Mouse (Mus musculus) adipocyte (in vitro differentiated cells): ENCODE results near the gene Cdc25b.

Experiments
- DNase-seq: peaks from one replicate; pipeline ENCODE4 v3.0.0-alpha.2; 2016; ENCODE audit warnings: low spot score

Gene Cdc25b

DNA sequence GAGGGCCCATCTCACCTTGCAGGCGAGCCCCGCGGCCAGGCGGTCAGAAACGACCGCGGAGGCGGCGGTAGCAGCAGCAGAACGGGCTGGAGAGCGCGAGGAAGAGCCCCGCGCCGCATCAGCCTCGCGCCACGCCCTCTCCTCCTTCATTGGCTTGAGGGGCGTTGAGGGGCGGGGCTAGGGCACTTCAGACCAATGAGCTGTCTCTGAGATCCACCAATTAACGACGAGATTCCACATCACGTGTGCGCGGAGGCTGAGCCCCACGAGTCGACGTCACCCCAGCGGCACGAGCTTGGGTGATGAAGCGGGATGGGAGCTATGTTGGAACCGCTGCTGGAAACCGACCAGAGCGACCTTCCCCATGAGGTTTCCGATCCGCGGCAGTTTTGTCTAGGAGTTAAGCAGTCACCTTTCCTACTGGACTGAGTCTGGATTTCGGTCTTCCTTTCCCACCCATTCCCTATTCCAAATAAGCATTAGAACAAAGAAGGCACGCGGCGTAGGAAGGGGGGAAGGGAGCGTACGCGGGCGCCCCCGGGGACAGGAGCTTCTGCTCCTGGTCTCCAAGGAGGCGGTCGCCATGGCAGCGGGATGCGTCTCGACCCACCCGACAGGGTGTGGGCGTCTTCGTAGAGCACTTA is 26.7 kb upstream of the Cdc25b start, which contains the start of gene 1700037H04Rik:
1700037H04Rik (minus strand) TSS at position 144 of the 644 bp plus-strand sequence.
- peak; percentile 100 for DNase-seq

DNA sequence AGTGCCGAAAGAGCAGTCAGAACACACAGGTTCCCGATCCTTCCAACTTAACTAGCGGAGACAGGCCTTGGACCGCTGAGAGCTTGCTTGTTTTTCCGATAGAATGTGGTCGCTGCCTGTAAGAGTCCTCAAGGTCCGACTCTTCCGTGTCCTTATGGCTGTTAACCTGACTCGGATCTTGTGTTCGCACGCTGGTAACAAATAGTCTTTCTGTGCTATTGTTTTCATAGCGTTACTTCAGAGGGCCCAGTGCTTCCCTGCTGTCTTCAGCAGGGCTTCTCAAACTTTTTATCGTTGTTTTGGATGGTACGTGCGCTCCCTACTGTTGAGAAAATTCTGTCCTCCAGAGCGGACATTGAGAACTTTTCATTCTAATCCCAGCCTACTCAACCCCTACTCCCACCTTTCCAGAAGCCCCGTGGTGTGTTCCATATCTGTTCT is 26.1 kb upstream of the Cdc25b start:
- DNase-seq, result peak; percentile 77

DNA sequence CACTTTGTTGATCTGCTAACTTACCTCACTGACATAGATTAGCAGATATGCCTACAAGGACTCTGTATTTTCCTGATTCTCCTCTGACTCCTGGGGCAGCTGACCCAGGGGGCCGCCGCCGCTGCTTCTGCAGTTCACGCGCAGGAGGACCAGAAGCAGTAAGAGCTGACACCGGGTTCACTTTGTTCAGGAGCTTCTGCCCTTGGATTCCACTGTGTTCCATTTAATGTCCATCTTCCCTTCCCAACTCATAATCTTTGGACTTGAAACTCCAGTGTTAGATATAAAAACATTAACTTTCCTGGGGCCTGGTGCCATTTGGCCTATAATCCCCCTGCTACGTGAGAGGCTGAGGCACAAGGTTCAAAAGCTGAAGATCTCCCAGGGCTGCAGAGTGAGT is 22.8 kb upstream of the Cdc25b start:
- DNase-seq, result no peak

DNA sequence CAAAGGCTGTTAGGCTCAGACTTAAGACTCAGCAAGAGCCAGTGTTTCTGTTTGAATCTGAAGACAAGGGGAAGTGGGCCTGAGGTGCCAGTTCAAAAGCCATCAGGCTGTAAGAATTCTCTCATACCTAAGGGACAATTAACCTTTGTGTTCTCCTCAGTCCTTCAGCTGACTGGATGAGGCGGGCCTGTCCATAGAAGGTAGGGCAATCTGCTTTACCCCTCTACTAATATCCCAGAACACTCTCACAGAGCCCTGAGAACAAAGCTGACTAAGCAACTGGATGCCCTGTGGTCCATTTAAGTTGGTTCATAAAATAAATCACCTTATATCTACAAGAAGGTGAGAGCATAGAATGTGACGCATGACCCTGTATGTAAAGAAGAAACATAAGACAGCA is 20.6 kb upstream of the Cdc25b start:
- no peak for DNase-seq

DNA sequence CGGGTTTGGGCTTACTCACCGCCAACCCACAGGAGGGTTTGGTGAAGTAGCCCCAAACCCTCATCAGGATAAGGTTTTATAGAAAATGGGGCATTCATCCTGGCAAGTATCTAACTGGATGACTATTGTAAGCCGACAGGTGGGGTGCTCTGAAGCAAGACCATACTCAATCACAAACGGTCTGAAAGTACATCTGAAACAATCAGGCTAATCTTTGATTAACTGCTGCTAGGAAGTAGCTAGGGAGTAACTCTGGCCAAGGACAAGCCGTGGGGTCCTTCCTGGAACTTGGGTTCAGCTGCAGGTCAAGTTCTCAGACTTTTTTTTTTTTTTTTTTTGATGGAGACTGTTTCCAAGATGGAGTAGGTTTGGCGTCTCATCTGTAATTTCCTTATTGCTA is 18.8 kb upstream of the Cdc25b start:
- DNase-seq, result no peak

DNA sequence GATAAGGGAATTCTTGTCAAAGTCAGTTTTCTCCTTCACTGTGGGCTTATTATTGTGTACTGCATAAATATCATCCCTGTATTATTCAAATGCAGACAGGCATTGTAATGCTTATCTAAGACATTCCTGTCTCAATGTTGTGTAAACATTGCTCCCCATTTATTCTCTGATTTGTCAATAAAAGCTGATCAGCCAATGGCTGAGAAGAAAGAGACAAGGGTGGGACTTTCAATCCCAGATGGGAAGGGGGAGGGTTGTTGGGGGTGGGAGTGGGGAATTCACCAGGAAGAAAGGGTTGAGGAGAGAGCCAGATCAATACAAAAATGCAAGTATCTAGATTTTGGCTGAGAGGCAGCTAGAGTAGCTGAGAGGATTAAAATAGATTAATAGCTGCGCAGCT is 17.8 kb upstream of the Cdc25b start:
- no peak for DNase-seq

DNA sequence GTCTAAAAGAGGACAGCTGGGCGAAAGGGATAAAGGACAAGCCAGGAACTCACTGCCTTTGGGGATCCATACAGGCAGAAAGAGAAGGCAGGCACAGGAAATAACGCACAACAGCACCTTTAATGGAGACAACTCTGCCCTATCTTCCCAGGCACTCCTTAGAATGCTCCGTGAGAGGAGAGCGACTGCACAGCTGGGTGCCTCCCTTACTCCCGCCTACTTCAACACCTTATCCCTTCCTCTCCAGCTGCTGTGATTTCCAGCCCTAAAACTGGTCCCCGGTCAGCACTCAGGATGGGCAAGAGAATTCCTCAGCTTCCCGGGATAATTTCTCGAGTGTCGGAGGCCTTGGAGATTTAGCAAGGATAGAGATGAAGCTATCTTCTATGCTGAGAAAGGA is 15.8 kb upstream of the Cdc25b start:
- no peak for DNase-seq

DNA sequence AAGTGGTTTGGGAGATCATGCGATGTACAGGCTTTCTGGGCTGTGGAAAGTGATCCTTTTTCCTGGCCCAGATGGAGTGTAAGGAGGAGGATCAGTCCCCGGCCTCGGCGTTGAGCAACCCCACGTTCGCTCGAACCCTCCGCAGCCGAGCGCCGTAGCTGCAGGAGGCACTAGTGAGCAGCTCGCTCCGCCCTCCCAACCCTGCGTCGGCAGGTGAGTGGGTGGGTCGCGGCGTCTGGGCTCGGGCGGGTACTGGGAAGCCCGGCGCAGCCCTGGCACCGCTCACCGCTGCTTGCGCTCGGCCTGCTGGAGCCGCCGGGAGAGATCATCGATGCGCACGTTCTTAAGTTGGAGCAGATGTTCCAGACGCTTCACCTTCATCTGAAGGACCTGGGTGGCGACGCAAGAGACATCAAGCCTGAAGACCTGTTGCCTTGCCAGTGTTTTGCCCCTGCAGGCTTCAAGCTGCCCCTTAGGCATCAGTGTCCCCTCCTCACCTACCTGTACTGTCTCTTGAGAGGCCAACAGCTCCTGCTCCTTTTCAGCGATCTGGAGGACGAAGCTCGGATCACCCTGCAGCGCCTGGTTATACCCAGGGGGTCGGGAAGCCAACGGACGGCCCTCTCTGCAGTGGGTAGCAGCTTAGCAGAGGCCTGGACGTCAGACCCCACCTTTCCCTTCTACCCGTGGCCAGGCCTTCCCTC is 15.2 kb upstream of the Cdc25b start:
- DNase-seq, result no peak

DNA sequence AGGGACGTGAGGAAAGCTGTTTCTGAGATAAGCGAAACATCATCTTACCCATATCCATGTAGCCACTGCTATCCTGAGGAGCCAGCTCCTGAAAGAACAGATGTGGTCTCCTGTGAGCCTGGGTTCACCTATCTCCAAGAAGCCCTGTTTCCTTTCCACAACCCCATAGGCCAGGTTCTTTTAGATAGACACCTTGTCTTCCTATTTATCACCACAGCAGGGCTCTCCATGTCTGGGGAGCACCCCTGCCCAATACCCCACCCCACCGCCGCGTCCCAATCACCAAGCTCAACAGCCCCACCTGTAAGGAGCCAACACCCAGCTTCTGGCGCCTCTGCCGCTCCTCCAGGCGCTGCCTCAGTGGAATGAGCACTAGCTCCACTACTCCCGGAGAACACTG is 14.4 kb upstream of the Cdc25b start:
- DNase-seq, result no peak

DNA sequence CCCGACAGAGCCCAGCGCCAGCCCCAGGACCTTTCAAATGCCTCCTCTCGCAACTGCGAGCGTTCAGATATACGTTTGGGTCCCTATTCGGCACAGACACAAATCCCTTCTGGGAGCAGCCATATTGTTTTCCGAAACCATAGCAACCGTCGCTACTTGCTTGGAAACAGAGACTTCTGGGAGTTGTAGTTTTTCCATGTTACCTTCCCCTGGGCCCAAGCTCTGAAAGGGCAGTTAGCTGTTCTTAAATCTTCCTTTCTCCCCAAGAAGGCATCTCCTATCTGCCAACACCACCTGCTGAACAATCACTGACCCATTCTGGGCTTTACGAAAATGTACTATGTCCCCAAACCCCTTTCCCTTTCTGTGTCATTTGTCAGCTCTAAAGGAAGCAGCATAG is 12.0 kb upstream of the Cdc25b start:
- peak; percentile 86 for DNase-seq

DNA sequence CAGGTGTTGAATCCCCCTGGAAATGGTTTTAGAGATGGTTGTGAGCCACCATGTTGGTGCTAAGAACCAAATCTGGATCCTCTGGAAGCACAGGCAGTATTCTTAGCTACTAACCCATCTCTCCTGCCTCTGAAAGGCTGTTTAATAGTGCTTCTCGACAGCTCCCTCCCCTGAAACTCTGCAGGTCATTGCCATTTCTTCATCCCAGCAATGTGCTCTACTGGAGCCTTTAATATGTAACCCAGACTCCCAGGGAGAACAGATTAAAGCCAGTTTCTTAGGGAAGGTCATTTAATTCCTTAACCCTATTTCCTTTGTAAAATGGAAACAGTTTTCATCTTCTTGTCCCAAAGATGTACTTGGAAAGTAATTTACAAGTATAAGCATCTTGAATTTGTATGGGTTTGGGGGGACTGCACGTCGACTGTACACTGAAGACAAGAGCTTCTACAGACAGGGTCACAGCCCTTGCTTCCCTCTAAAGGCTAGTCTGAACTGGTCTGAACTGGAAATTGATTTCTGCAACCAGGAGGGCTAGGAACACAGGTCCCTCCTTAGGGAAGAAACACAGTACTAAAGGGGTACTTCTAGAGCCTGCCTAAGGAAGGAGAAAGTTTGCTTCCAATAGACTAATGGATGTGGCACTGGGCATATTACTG is 11.3 kb upstream of the Cdc25b start:
- no peak for DNase-seq

DNA sequence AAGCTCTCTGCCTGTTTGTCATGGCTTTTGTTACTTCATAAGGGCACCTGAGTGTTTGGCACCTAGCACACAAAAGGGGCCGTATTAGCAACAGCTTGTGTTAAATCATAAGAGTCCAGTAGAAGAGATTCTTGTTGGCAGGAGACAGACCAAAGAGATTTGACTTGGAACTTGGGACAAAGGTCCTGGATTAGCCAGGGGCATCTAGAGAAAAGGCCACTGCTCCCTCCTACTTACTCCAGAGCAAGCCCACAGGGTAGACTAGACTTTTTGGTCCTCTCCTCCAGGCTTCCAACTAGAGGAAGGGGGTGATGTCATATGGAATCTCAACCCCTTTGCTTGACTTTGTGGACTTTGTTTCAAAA is 10.8 kb upstream of the Cdc25b start:
- DNase-seq, result peak; percentile 54

DNA sequence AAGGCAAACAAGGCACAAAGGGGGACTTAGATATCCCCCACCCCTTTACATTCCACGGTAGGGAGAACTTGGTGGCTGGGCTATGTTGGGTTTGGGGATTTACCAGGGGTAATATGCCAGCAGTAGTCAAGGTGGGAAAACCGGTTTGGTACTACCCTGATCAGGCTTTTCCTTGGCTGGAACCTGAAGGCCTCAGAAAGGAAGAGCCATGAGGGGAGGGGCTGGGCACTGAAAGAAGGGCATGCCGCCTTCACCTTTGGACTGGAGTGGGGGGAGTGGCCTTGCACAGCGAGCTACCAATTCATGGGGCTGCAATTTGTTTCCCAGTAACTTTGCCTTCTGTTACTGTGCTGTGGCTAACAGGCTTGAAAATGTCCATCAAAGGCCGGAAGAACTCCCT is 10.3 kb upstream of the Cdc25b start:
- peak; percentile 65 for DNase-seq

DNA sequence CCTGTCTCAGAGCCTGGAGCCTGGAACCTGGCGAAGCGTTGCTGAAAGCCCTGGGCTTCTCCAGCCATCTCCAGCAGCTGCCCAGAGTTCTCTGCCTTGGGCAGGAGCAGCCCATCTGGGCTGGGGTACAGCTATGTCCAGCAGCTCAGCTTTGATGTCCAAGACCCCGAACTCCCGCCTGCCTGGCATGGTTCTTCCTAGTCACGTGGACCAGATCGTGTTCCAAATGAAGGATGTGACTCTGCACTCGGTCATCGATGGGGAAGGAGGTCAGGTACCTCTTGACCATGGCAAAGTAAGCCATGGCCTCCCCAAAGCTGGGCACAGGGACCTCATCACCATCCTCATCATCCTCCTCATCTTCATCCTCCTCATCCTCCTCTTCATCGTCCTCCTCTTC is 8.8 kb upstream of the Cdc25b start:
- DNase-seq, result no peak

DNA sequence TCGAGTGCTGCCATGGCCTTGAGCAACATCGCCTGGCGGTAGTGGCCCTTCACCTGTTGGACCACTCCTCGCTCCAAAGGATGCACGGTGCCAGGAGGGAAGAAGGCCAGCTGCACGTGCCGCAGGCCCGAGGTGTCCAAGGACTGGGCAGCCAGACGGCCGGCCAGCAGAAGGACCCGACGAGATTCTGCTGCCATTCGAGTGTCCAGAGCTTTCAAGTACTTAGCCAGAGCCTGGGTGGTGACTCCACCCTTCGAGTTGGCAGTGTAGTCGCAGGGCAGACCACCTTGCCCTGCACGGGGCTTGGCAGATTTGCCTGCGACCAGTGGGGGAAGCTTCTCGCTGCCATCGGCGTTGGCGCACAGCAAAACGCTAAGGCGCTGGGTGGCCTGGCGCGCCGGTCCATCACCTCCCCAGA is 7.9 kb upstream of the Cdc25b start:
- DNase-seq, result no peak

DNA sequence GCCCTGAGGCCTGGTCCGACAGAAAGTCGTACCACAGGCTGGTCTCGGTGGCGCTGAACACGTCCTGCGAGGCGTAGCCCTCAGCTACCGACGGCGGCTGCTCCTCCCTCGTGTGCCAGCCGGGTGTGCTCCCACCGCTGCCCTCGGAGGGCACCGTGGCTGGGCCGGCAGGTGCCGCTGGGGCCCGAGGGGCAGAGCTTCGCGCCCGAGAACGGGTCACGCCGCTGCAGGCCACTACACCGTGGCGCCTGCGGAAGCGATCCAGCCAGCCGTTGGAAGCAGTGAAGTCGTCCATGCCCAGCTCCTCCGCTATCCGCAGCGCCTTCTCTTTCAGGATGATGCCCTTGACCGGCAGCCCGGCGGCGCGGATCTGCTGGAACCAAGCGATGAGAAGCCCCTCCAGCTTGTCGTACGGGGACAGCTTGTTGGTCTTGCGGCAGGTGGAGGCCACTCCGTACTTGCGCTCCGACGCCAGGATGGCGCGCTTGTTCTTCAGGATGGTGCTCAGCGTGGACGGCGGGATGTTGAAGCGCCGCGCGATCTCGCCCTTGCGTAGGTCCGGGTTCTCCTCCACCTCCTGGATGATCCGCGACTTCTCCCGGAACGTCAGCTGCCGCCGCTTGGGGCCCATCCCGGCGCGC is 7.4 kb upstream of the Cdc25b start:
- DNase-seq, result no peak

DNA sequence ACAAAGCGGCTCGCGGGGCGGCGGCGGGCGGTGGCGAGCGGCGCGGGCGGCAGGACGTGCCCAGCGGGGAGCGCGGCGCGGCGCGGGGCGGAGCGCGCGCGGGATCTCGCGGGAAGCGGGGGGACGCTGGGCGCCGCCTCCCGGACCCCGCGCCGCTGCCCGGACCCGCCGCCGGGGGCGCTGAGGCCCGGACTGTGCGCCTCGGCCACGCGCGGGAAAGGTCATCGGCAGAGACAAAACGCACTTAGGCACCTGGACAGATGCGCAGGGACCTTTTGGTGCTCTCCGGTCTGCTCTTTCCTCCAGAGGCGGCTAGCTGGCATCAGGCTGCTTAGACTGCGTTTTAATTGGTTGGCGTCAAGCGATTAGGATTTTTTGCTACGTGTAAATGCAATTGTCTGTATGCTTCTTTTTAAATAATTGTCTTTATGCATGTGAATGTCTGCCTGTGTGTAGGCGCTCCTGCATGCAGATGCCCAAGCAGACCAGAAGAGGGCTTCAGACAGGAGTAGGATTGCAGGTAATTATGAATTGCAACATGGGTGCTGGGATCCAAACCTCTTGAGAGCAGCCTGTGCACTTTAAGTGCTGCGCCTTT is 6.7 kb upstream of the Cdc25b start, which contains the start of gene Cenpb:
Cenpb (minus strand) TSS at position 78 of the 598 bp plus-strand sequence.
- no peak for DNase-seq

DNA sequence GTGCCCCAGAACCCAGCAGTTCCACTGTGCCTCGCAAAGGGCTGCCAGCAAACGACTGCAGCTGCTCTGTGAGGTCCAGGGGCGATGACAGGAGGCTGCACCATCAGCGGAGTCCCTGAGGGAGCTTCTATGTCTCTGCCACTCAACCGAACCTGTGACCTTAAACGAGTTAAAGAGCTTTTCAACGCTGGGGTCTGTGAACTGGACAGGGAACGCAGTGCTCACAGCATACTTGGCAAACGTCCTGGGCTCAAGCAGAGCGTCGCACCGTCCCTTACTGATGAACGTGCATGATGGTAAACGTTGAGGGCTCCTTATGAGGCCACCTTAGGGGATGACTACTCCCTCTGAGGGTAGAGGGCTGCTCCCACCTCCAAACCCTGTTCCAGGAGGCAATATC is 406 bp upstream of the Cdc25b start:
- DNase-seq, result no peak

DNA sequence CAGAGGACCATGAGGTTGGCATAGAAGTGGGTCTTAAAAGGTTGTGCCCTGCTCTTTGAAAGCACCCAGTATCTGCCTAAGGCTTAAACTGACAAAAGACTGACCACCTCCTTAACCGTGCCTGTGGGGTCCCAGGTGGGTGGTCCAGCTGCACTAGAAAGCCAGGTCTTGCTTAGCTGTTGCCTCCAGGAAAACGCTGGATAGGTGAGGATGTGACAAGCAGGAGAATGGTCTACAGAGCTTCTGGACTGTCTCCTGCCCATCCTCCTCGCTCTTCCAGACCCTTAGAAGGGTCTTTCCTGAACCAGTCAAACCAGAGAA is 813 bp downstream of the Cdc25b start:
- DNase-seq, result no peak

DNA sequence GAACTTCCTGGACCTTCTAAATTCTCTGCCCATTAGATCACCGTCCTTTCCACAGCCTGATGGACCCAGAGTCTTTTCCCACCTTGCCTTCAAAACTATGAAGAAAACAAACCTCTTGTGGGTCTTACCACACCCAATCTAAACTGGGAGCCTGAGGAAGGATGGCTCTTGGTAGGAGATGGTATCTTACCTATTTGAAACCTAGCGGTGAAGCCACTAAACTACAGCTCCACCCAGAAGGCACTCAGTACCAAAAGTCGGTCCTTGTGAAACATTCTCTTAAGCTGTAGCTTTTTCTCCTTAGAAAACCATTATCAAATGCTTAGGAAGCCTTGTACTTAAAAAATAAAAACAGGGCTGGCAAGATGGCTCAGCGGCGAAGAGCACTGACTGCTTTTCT is 1.6 kb downstream of the Cdc25b start:
- no peak for DNase-seq

DNA sequence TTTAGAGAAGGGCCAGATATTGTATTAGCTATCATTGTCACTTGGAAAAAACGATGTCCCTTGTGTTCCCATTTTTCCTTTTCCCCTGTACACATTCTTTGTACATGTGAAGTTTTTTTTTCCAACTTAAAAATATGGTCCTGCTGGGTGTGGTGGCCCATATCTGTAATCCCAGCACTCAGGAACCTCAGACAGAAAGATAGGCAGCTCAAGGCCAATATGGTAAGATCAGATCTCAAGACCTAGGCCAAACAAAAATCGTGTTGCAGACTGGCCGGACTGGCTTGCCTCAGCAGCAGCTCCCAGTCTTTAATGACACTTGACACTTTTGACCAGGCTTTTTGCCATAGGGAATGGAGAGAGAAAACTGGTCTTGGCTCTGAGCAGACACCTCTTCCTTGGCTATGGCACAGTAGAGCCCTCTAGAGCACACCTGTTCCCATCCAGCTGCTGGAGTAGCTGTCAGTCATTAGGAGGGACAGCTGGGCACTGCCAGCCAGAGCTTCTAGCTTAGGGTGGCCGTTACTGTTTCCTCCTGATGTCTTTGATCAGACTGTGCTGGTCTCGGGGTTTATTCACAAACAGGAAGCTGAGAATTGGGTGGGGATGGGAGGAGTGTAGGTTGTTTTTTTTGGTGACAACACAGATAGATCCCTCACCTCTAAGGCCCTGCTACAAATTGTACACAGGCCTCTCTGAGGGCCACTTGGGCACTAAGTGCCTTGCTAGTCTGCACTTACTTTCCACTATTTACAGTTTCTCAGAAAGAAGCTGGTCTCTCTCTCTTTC is 3.0 kb downstream of the Cdc25b start:
- no peak for DNase-seq
